Mouse (Mus musculus) gonadal fat pad, adult 2 months (tissue): ENCODE data around the gene Klf8. TPM values are rescaled to one million over a fixed set of nuclear protein-coding genes. Genes with fewer than 3 reads are reported as not detected.

Source experiments
- DNase-seq: peaks from one replicate; pipeline ENCODE4 v3.0.0-alpha.2; 2012; ENCODE audit warnings: low read depth
- polyA plus RNA-seq: library from polyadenylated mRNA; depleted of rRNA; stranded (reverse); fragments of >200 nt; gene quantifications from 2 replicates; pipeline ENCODE4 v1.2.3, GENCODE M21; 2012; rRNA removed

The Klf8 gene
- polyA plus RNA-seq, 1 experiment = 0.89 TPM

DNA sequence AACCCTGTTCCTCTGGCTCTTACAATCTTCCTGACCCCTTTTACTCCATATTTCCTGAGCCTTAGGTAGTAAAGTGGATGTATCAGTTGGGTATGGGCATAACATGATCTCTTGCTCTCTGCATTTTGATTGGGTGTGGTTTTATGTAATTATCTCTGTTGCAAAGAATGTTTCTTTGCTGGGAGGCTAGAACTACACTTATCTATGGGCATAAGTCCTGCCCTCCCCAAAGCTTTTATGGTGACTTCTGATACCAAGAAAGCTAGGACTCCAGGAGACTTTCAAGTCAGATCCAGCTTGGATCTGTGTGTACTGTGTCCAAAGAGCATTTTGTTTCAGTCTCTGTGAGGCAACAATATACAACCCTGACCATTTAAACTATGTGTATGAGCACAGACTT is 202.3 kb downstream of the Klf8 start:
- DNase-seq = no peak

DNA sequence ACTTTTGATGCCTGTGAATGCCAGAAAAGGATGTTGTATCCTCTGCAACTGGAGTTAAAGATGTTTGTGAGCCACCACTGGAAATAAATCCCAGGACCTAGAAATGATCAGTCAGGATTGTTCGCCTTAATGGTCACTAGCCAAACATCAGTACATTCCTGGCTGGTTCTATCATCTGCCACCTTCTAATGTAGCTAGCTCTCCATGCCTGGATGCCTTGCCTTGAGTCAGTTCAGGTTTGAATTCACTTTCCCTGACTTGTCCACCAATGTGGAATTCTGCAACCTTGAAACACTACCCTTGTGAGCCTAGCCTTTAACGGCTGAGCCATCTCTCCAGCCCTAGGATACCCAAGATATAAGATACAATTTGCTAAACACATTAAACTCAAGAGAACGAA is 202.8 kb downstream of the Klf8 start:
- no peak for DNase-seq

Other genes with a start within 250 kb of the Klf8 start
- 0.70 and 1.1 TPM in 2 replicates for gene Usp51, start 231.0 kb upstream of the Klf8 start, polyA plus RNA-seq
- gene Mageh1, start 199.9 kb upstream of the Klf8 start, polyA plus RNA-seq = 14.4 and 21.5 TPM in 2 replicates
- gene Foxr2, start 118.7 kb upstream of the Klf8 start, polyA plus RNA-seq = 0.04 TPM in 1 of 2 replicates, not detected in the other
- 5.3 and 8.1 TPM in 2 replicates for gene Rragb, start 97.5 kb upstream of the Klf8 start, polyA plus RNA-seq